Comparison of ENCODE assay signal across 10 mouse cellular contexts in genomic region chr2:137080468-137080867, GRCm38 (mm10). TPM values are rescaled to one million over a fixed set of nuclear protein-coding genes. Genes with fewer than 3 reads are reported as not detected.
DNase-seq lines count a peak whose midpoint lies in the region; ATAC-seq lines count a peak whose summit lies in the region.
"Had no signal": no experiment of that assay in that cellular context is flagged by ENCODE, and none has a peak within 500 bp of the region (broad histone marks: within the 10 kb centered on the region; RNA-seq: fewer than 3 reads in every experiment).

No protein-coding gene starts in this region.

- 70% methylated on average over 6 of the region's 6 CpGs for WGBS in intestine, embryonic 14.5 days
- WGBS in intestine, embryonic 16.5 days = 75% methylated on average over 6 of the region's 6 CpGs
- WGBS in heart, embryonic 15.5 days = 48% methylated on average over 6 of the region's 6 CpGs

- no peaks in the 10 kb centered on the region for H3K27me3 ChIP-seq in intestine, embryonic 14.5 days (replicated peaks; ENCODE audit: control insufficient read depth, insufficient read depth, low read length)
- no peaks in the 10 kb centered on the region for H3K27me3 ChIP-seq in intestine, embryonic 16.5 days (replicated peaks; ENCODE audit: control insufficient read depth, insufficient read depth, low read length)
- no peaks in the 10 kb centered on the region for H3K27me3 ChIP-seq in heart, embryonic 15.5 days
- H3K27me3 ChIP-seq: liver, embryonic 15.5 days had no signal

- no peak overlapping the region for H3K4me2 ChIP-seq in intestine, embryonic 14.5 days (ENCODE audit: low read length)
- H3K4me2 ChIP-seq in intestine, embryonic 16.5 days (ENCODE audit: low read depth, low read length) = no peak overlapping the region
- no peak overlapping the region for H3K4me2 ChIP-seq in heart, embryonic 15.5 days
- H3K4me2 ChIP-seq: liver, embryonic 15.5 days had no signal

- peaks cover 15% of the 10 kb centered on the region for H3K4me1 ChIP-seq in intestine, embryonic 14.5 days (replicated peaks; ENCODE audit: control insufficient read depth, insufficient read depth, low read length)
- peaks cover 10% of the 10 kb centered on the region; the same call in 1 of the 2 replicates for H3K4me1 ChIP-seq in intestine, embryonic 16.5 days (ENCODE audit: control insufficient read depth, insufficient read depth, low read length)
- peaks cover 18% of the 10 kb centered on the region for H3K4me1 ChIP-seq in heart, embryonic 15.5 days (replicated peaks)
- H3K4me1 ChIP-seq: liver, embryonic 15.5 days had no signal

- peaks cover 35% of the 10 kb centered on the region for H3K36me3 ChIP-seq in intestine, embryonic 14.5 days (ENCODE audit: control insufficient read depth, insufficient read depth, low read length)
- peaks cover 9% of the 10 kb centered on the region for H3K36me3 ChIP-seq in intestine, embryonic 16.5 days (ENCODE audit: control insufficient read depth, insufficient read depth, low read length)
- peaks cover 28% of the 10 kb centered on the region for H3K36me3 ChIP-seq in heart, embryonic 15.5 days
- H3K36me3 ChIP-seq: liver, embryonic 15.5 days had no signal

- H3K9ac ChIP-seq in intestine, embryonic 14.5 days (ENCODE audit: low read length) = no peak overlapping the region
- H3K9ac ChIP-seq in intestine, embryonic 16.5 days (ENCODE audit: low read depth, low read length) = no peak overlapping the region
- no peak overlapping the region for H3K9ac ChIP-seq in heart, embryonic 15.5 days
- H3K9ac ChIP-seq: liver, embryonic 15.5 days had no signal

- H3K4me3 ChIP-seq in intestine, embryonic 14.5 days (ENCODE audit: low read depth, low read length) = no peak overlapping the region
- H3K4me3 ChIP-seq in intestine, embryonic 16.5 days (ENCODE audit: low read length) = no peak overlapping the region
- H3K4me3 ChIP-seq in heart, embryonic 15.5 days = no peak overlapping the region
- H3K4me3 ChIP-seq: liver, embryonic 15.5 days had no signal

- H3K27ac ChIP-seq in intestine, embryonic 14.5 days (ENCODE audit: low read depth) = no peak overlapping the region
- no peak overlapping the region for H3K27ac ChIP-seq in intestine, embryonic 16.5 days (ENCODE audit: low read length)
- 0 out of 2 replicates have a peak overlapping the region, but pooled peaks have one; percentile 14 for H3K27ac ChIP-seq in heart, embryonic 15.5 days
- H3K27ac ChIP-seq: liver, embryonic 15.5 days had no signal

- H3K9me3 ChIP-seq in intestine, embryonic 14.5 days (ENCODE audit: control insufficient read depth, low read length) = no peaks in the 10 kb centered on the region
- H3K9me3 ChIP-seq in intestine, embryonic 16.5 days (ENCODE audit: control insufficient read depth, low read length) = no peaks in the 10 kb centered on the region
- H3K9me3 ChIP-seq in heart, embryonic 15.5 days (replicated peaks) = no peaks in the 10 kb centered on the region
- H3K9me3 ChIP-seq: liver, embryonic 15.5 days had no signal

- DNase-seq in adrenal gland, postnatal 10 days = peak; percentile 30
- DNase-seq in adrenal gland, adult 2 months = no peak
- no peak for DNase-seq in intestine, embryonic 14.5 days (ENCODE audit: low spot score)
- peak; percentile 62 to 68 for DNase-seq in kidney, postnatal 36 days
- DNase-seq in cerebellum, adult 9-10 months = no peak
- DNase-seq in T-cell, adult 2 months (ENCODE audit: low spot score) = no peak
- DNase-seq: right cerebral cortex, postnatal 14 days had no signal

- ATAC-seq in intestine, embryonic 14.5 days (replicated peaks; ENCODE audit: low FRiP score, low TSS enrichment, low read depth) = 0 out of 2 replicates have a peak, but pooled peaks have one; percentile 17
- ATAC-seq in intestine, embryonic 16.5 days = no peak; the same call in 1 of the 2 replicates
- ATAC-seq in heart, embryonic 15.5 days (replicated peaks; ENCODE audit: insufficient number of reproducible peaks, insufficient read depth, low FRiP score, low read depth) = no peak

RNA-seq across cellular contexts. Expression of gene Jag1, which starts 36.0 kb away (rescaled TPM):
- 10 to 100 TPM; 15.6 to 18.1 TPM for total RNA-seq in adrenal gland, postnatal 10 days (2021)
- total RNA-seq in adrenal gland, adult 2 months (2021) = 10 to 100 TPM in 1 of 2 experiments, 1 to 10 TPM in 1; 9.7 to 12.3 TPM
- polyA plus RNA-seq in adrenal gland, adult 2 months (2012; rRNA removed) = 2.8 and 3.6 TPM in 2 replicates
- polyA plus RNA-seq in intestine, embryonic 14.5 days (2014; fragmentation: Nextera tagmentation; extraction: Ambion mirVana) = 18.8 and 20.6 TPM in 2 replicates
- polyA plus RNA-seq in intestine, embryonic 16.5 days (2015; fragmentation: Nextera tagmentation; extraction: Ambion mirVana) = 5.1 and 8.9 TPM in 2 replicates
- polyA plus RNA-seq in heart, embryonic 15.5 days (2015; fragmentation: Nextera tagmentation; extraction: Ambion mirVana) = 11.8 and 16.5 TPM in 2 replicates

Comparison
In these comparisons a context has a peak if more than half of its experiments do, and no peak if none do; other contexts are left out.
1. DNase-seq: peak in adrenal gland, postnatal 10 days (single experiment) and kidney, postnatal 36 days (2 of 2); none in adrenal gland, adult 2 months (single experiment), intestine, embryonic 14.5 days (single experiment), cerebellum, adult 9-10 months (single experiment) and T-cell, adult 2 months (single experiment).